Mouse (Mus musculus): ENCODE measurements around the gene Fam136a. TPM values are rescaled to one million over a fixed set of nuclear protein-coding genes. Genes with fewer than 3 reads are reported as not detected.
"Not testable (repeated sequence)": the region's sequence is repeated elsewhere in the genome, so short reads cannot be mapped to it uniquely, and the experiment has no call there.

The Fam136a gene
- total and polyA plus RNA-seq, 2 experiments from 2014 or later, result 50.4 to 62.0 TPM

- ATAC-seq (ENCODE audit: low FRiP score), result no peak
- TF ChIP-seq CTCF (IDR thresholded peaks at IDR 0.05), result no peak
- no peaks in the 10 kb centered on the region for H3K9me3 ChIP-seq (ENCODE audit: low read length)
- WGBS, result 93% methylated on average over 3 of the region's 3 CpGs
- H3K27me3 ChIP-seq (ENCODE audit: insufficient read depth, low read length), result no peaks in the 10 kb centered on the region
- no peak for DNase-seq (ENCODE audit: low spot score)
- H3K36me3 ChIP-seq (ENCODE audit: insufficient read depth, low read length), result peaks cover 25% of the 10 kb centered on the region
- no peak overlapping the region for H3K9ac ChIP-seq (replicated peaks; ENCODE audit: low read length, poor library complexity, severe bottlenecking)
- H3K4me3 ChIP-seq (ENCODE audit: low read depth, low read length), result no peak overlapping the region
- H3K4me2 ChIP-seq (ENCODE audit: low read depth, low read length, poor library complexity, severe bottlenecking), result no peak overlapping the region
- no peaks in the 10 kb centered on the region for H3K4me1 ChIP-seq (ENCODE audit: insufficient read depth, low read length)
- H3K27ac ChIP-seq (ENCODE audit: low read depth, low read length), result no peak overlapping the region
Measured at GRCm38 (mm10) chr6:86378341-86378740, 12.9 kb downstream of the Fam136a start.

GRCm38 (mm10) chr6:86380112-86380511, 14.7 kb downstream of the Fam136a start:
- H3K4me3 ChIP-seq (ENCODE audit: low read depth, low read length); H3K27me3 ChIP-seq (ENCODE audit: insufficient read depth, low read length); H3K9me3 ChIP-seq (ENCODE audit: low read length); ATAC-seq (ENCODE audit: low FRiP score); H3K4me2 ChIP-seq (ENCODE audit: low read depth, low read length, poor library complexity, severe bottlenecking); H3K27ac ChIP-seq (ENCODE audit: low read depth, low read length); H3K9ac ChIP-seq (replicated peaks; ENCODE audit: low read length, poor library complexity, severe bottlenecking); DNase-seq (ENCODE audit: low spot score); H3K4me1 ChIP-seq (ENCODE audit: insufficient read depth, low read length): not testable (repeated sequence)
- WGBS, result 76% methylated on average over 6 of the region's 8 CpGs
- H3K36me3 ChIP-seq (ENCODE audit: insufficient read depth, low read length), result peaks cover 28% of the 10 kb centered on the region

- H3K4me1 ChIP-seq (ENCODE audit: insufficient read depth, low read length), result no peaks in the 10 kb centered on the region
- DNase-seq (ENCODE audit: low spot score) (no peak), ATAC-seq (ENCODE audit: low FRiP score) (no peak)
- TF ChIP-seq CTCF (IDR thresholded peaks at IDR 0.05), result no peak
- H3K4me3 ChIP-seq (ENCODE audit: low read depth, low read length), result no peak overlapping the region
- no peak overlapping the region for H3K4me2 ChIP-seq (ENCODE audit: low read depth, low read length, poor library complexity, severe bottlenecking)
- H3K36me3 ChIP-seq (ENCODE audit: insufficient read depth, low read length), result peaks cover 29% of the 10 kb centered on the region
- no peak overlapping the region for H3K27ac ChIP-seq (ENCODE audit: low read depth, low read length)
- no peaks in the 10 kb centered on the region for H3K9me3 ChIP-seq (ENCODE audit: low read length)
- H3K27me3 ChIP-seq (ENCODE audit: insufficient read depth, low read length), result no peaks in the 10 kb centered on the region
- no peak overlapping the region for H3K9ac ChIP-seq (replicated peaks; ENCODE audit: low read length, poor library complexity, severe bottlenecking)
Measured at GRCm38 (mm10) chr6:86382551-86382950, 17.1 kb downstream of the Fam136a start.

- H3K4me1 ChIP-seq (ENCODE audit: insufficient read depth, low read length), result no peaks in the 10 kb centered on the region
- WGBS, result 50% methylated on average over 16 of the region's 16 CpGs
- H3K27me3 ChIP-seq (ENCODE audit: insufficient read depth, low read length), result no peaks in the 10 kb centered on the region
- DNase-seq (ENCODE audit: low spot score), result no peak
- no peaks in the 10 kb centered on the region for H3K9me3 ChIP-seq (ENCODE audit: low read length)
- H3K27ac ChIP-seq (ENCODE audit: low read depth, low read length), result no peak overlapping the region
- no peak overlapping the region for H3K4me3 ChIP-seq (ENCODE audit: low read depth, low read length)
- TF ChIP-seq CTCF (IDR thresholded peaks at IDR 0.05), result no peak
- no peak for ATAC-seq (ENCODE audit: low FRiP score)
- peaks cover 27% of the 10 kb centered on the region; the same call in 1 of the 2 replicates for H3K36me3 ChIP-seq (ENCODE audit: insufficient read depth, low read length)
- no peak overlapping the region for H3K9ac ChIP-seq (replicated peaks; ENCODE audit: low read length, poor library complexity, severe bottlenecking)
- H3K4me2 ChIP-seq (ENCODE audit: low read depth, low read length, poor library complexity, severe bottlenecking), result no peak overlapping the region
Measured at GRCm38 (mm10) chr6:86383370-86383769, 17.9 kb downstream of the Fam136a start.

GRCm38 (mm10) chr6:86384692-86385091, 19.2 kb downstream of the Fam136a start:
- no peak overlapping the region for H3K4me3 ChIP-seq (ENCODE audit: low read depth, low read length)
- H3K4me1 ChIP-seq (ENCODE audit: insufficient read depth, low read length), result no peaks in the 10 kb centered on the region
- H3K27me3 ChIP-seq (ENCODE audit: insufficient read depth, low read length), result no peaks in the 10 kb centered on the region
- H3K9ac ChIP-seq (replicated peaks; ENCODE audit: low read length, poor library complexity, severe bottlenecking), result no peak overlapping the region
- H3K27ac ChIP-seq (ENCODE audit: low read depth, low read length), result no peak overlapping the region
- H3K4me2 ChIP-seq (ENCODE audit: low read depth, low read length, poor library complexity, severe bottlenecking), result no peak overlapping the region
- 76% methylated on average over 4 of the region's 4 CpGs for WGBS
- ATAC-seq (ENCODE audit: low FRiP score) (no peak), DNase-seq (ENCODE audit: low spot score) (no peak)
- H3K9me3 ChIP-seq (ENCODE audit: low read length), result no peaks in the 10 kb centered on the region
- no peak for TF ChIP-seq CTCF (IDR thresholded peaks at IDR 0.05)
- H3K36me3 ChIP-seq (ENCODE audit: insufficient read depth, low read length), result peaks cover 29% of the 10 kb centered on the region

GRCm38 (mm10) chr6:86385362-86386104, 20.1 kb downstream of the Fam136a start:
- Histone ChIP-seq H3K36me3 (ENCODE audit: insufficient read depth, low read length) (peaks cover 35% of the 10 kb centered on the region), H3K4me1 (ENCODE audit: insufficient read depth, low read length) (no peaks in the 10 kb centered on the region), H3K4me2 (ENCODE audit: low read depth, low read length, poor library complexity, severe bottlenecking) (no peak overlapping the region), H3K9ac (replicated peaks; ENCODE audit: low read length, poor library complexity, severe bottlenecking) (no peak overlapping the region), H3K4me3 (ENCODE audit: low read depth, low read length) (no peak overlapping the region), H3K27ac (ENCODE audit: low read depth, low read length) (no peak overlapping the region), H3K27me3 (ENCODE audit: insufficient read depth, low read length) (no peaks in the 10 kb centered on the region), H3K9me3 (ENCODE audit: low read length) (no peaks in the 10 kb centered on the region)
- TF ChIP-seq CTCF (IDR thresholded peaks at IDR 0.05), result no peak
- no peak for ATAC-seq (ENCODE audit: low FRiP score)
- whole genome bisulfite sequencing, result 88% methylated on average over 5 of the region's 5 CpGs
- no peak for DNase-seq (ENCODE audit: low spot score)

Measured in midbrain, postnatal 0 days (tissue).